Mouse (Mus musculus): ENCODE results near the gene Grik1. TPM values are rescaled to one million over a fixed set of nuclear protein-coding genes. Genes with fewer than 3 reads are reported as not detected.

Gene Grik1
- polyA plus RNA-seq, 1 experiment: not detected

GRCm38 (mm10) chr16:87953176-87953575, 336.9 kb downstream of the Grik1 start:
- TF ChIP-seq GATA1 (IDR thresholded peaks at IDR 0.05; ENCODE audit: low read length): no peak

- no peak for TF ChIP-seq GATA1 (IDR thresholded peaks at IDR 0.05; ENCODE audit: low read length)
Observed at GRCm38 (mm10) chr16:87949881-87950280, 340.2 kb downstream of the Grik1 start.

DNA sequence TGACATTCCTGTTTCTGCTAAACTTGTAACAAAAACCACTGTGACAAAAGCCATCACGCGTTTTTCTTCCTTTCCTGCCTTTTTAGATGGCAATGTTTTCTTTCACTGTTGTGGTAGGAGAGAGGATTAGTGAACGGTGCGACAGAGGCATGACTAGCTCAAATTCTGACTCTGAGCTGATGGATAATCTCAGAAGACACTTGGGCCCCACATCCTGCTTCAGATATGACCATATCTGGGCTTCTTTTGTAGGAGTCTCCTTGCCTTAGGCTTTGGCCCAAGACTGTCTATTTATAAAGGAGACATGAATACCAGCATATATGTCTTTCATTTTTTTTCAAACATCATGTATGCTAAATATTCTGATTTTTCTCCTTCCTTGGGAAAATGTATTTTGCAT, 341.9 kb downstream of the Grik1 start:
- no peak for TF ChIP-seq GATA1 (IDR thresholded peaks at IDR 0.05; ENCODE audit: low read length)

DNA sequence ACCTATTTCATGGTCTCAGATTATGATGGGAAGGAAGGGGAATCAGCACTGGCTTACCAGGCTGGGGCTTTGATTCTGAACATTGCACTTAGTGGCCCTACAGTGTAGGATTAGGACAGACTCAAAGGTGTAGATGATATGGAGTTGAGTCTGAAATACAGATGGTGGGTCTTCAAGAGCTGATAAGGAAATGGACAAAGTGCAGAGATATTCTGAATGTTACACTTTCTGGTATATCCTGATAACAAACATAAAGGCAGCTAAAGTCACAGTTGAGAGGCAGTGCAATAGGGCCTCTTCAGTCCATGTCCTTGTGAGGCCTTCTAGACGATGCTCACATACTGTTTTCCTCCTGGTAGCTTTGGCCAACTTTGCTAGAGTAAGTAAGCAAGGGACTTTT, 345.7 kb downstream of the Grik1 start:
- no peak for TF ChIP-seq GATA1 (IDR thresholded peaks at IDR 0.05; ENCODE audit: low read length)

DNA sequence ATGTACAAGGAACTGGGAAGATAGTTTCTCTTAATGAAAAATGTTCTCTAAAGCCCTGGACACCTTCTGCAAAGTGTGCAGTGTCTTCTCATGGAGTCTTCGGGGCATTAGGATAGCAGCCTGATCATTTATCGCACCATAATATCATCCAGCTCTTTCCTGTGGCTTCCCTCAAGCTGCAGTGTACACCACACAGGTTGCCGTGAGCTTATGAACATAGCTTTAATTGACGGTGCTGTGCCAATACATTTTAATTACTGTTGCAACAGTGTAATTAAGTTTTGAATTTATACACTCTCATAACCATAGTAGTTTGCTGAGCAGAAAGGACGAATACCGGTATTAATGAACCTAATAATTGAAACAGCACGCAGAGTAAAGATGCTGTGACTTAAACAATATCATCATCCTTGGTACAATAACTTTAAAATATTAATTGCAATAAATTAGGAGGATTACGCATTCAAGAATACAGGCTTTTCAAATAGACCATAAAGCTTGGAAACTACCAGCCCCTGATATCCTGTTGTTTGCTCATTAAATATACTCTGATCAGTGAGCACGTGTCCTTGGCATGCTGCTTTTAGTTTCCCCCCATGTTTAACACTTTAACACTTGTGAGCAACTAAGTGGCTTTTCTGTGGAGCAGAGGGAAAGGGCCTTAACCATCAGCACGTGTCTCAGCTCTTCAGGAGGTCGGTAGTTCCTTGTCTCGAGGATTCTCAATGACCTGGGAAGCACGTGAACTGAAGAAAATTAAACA, 347.8 kb downstream of the Grik1 start:
- TF ChIP-seq GATA1 (IDR thresholded peaks at IDR 0.05; ENCODE audit: low read length): no peak

DNA sequence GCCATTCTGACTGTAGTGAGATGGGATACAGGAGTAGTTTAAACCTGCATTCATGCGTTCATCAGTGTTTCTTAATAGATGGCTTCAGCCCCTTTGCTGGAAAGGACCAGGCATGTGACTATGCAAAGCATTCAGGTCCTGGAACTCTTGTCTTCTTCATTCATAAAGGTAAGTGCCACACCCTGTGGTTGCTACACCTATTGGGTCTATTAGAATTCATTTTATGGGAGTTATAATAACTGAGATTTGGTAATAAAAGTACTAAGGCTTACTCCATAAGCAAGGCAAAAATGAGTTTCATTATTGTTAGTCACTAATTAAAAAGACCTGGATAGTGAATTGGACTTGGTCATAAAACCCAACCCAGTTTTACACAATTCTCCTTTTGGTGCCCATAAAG, 355.4 kb downstream of the Grik1 start:
- TF ChIP-seq GATA1 (IDR thresholded peaks at IDR 0.05; ENCODE audit: low read length): no peak

DNA sequence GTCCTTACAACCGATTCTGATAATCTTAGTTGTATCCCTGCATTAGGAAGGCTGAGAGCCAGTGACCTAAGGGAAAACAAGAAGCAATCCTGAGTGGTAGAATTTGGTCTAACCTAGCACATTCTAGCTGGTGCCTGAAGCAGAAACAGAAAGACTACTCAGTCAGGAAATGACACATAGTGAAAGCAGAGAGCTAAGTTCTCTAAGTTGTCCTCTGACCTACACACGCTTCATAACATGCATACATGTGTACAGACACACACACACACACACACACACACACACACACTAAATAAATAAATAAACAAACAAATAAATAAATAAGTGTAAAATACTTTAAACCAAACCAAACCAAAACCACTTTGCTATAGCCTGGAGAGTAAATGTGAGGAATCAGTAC, 358.7 kb downstream of the Grik1 start:
- TF ChIP-seq GATA1 (IDR thresholded peaks at IDR 0.05; ENCODE audit: low read length): no peak

DNA sequence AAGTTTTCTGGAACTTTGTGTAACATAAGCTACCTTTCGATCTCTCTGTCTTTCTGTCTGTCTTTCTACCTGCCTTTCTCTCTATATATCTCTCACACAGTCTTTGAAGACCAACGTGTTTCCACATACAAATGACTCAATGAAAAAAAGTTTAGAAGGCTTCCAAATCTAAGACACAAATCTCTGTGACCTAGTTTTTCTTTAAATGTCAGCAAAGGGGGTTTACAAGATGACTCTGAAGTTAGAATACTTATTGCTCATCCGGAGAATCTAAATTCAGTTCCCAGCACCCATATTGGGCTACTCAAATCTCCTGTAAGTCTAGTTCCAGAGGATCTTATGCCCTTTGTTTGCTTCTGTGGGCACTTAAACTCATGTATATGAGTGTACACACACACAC, 359.5 kb downstream of the Grik1 start:
- TF ChIP-seq GATA1 (IDR thresholded peaks at IDR 0.05; ENCODE audit: low read length): no peak

- no peak for TF ChIP-seq GATA1 (IDR thresholded peaks at IDR 0.05; ENCODE audit: low read length)
Observed at GRCm38 (mm10) chr16:87928671-87929070, 361.4 kb downstream of the Grik1 start.

- TF ChIP-seq GATA1 (IDR thresholded peaks at IDR 0.05; ENCODE audit: low read length): no peak
Observed at GRCm38 (mm10) chr16:87917897-87918296, 372.2 kb downstream of the Grik1 start.

DNA sequence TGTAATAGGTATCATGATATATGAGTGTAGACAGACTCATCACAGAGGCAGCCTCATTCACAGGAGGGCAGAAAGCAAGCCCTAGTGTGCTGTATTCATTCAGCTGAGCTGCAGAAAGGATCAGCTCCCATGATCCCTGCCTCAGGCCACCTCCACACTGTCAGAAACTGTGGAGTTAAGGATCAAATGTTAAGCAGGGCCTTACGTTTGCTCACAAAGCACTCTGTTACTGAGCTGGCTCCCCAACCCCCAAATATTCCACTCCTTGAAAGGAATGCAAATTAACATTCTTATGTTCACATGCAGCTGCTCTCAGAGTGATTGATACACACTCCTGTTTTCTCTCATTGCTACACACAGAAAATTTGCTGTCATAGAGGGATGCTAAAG, 372.9 kb downstream of the Grik1 start:
- TF ChIP-seq GATA1 (IDR thresholded peaks at IDR 0.05; ENCODE audit: low read length): no peak

DNA sequence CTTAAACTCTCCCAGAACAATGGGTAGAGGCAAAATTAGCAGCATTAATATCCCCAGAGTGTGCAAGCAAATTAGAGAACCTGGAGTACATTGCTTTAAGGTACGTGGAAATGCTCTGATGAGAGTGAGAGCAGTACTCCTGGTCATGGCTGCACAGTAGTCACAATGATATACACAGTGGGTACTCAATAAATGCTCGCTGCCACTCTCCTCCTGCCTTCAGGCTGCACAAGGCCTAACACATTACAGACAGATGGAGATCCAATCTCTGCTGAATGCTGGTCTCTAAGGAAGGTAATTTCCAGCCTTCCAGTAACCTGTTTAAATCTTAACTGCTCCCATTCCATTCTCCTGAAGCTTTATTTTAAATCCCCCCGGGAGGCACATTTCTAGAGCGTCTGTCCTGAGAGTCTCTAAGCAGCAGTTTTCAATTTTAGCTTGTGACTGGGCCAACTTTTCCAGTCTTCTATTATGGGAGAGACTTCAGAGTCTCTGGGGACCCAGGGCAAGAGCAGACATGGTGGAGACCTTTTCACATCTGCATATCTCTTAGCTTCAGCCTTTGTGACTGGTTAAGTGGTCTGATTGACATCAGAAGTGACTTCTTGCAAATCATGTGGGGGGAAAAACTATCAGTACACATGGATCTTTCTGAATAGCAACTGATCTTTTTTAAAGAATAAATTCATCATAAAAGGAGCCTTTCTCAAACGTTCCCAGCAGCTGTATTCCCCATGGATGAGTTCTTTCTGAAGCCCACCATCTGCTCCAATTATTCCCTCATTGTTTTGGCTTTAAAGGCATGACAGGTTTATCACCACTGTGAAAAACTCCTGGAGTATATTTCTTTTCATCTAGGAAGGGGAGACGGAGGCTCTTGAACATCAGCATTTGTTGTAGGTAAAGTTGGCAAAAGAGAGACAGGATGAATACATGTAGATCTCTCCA, 373.6 kb downstream of the Grik1 start:
- TF ChIP-seq GATA1 (IDR thresholded peaks at IDR 0.05; ENCODE audit: low read length): no peak

DNA sequence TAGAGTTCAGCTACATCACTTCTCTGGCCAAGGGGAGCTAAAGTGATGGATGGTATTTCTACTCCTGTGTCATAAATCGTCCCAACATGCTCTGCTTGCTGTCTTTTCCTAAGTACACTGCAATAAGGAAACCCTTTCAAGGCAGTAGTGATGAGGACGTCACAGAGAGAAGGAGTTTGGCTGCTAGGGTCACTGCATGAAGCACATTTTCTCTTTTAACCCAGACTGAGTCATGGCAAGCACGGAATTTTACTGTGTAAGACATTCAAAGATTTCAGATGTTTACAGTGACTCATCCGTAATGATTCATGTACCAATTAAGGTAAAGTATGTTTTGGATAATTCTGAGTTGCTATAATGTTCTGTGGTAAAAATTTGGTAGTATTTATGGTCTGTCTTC, 374.9 kb downstream of the Grik1 start:
- no peak for TF ChIP-seq GATA1 (IDR thresholded peaks at IDR 0.05; ENCODE audit: low read length)

GRCm38 (mm10) chr16:87913781-87914180, 376.3 kb downstream of the Grik1 start:
- no peak for TF ChIP-seq GATA1 (IDR thresholded peaks at IDR 0.05; ENCODE audit: low read length)

- no peak for TF ChIP-seq GATA1 (IDR thresholded peaks at IDR 0.05; ENCODE audit: low read length)
Observed at GRCm38 (mm10) chr16:87911201-87911600, 378.9 kb downstream of the Grik1 start.

- no peak for TF ChIP-seq GATA1 (IDR thresholded peaks at IDR 0.05; ENCODE audit: low read length)
Observed at GRCm38 (mm10) chr16:87902049-87902448, 388.0 kb downstream of the Grik1 start.

- TF ChIP-seq GATA1 (IDR thresholded peaks at IDR 0.05; ENCODE audit: low read length): no peak
Observed at GRCm38 (mm10) chr16:87901189-87901588, 388.9 kb downstream of the Grik1 start.

Measured in G1E-ER4 (cell line).